Mouse (Mus musculus) lung, postnatal 0 days (tissue): ENCODE measurements around the gene Selenbp1.

Source experiments
- CTCF ChIP-seq: IDR thresholded peaks from 2 replicates; pipeline ENCODE4 v1.5.1; 2016; ENCODE audit warnings: antibody characterized with exemption, mild to moderate bottlenecking
- EP300 ChIP-seq: IDR thresholded peaks from 2 replicates; pipeline ENCODE4 v1.6.1; 2016; ENCODE audit warnings: antibody characterized with exemption, mild to moderate bottlenecking, control low read depth

- TF ChIP-seq CTCF = no peak
- peak; percentile 38 for TF ChIP-seq EP300
Measured at GRCm38 (mm10) chr3:94953384-94953763, 20.5 kb downstream of the Selenbp1 start.
